ENCODE assay signal across 13 mouse cellular contexts in the genomic region with DNA sequence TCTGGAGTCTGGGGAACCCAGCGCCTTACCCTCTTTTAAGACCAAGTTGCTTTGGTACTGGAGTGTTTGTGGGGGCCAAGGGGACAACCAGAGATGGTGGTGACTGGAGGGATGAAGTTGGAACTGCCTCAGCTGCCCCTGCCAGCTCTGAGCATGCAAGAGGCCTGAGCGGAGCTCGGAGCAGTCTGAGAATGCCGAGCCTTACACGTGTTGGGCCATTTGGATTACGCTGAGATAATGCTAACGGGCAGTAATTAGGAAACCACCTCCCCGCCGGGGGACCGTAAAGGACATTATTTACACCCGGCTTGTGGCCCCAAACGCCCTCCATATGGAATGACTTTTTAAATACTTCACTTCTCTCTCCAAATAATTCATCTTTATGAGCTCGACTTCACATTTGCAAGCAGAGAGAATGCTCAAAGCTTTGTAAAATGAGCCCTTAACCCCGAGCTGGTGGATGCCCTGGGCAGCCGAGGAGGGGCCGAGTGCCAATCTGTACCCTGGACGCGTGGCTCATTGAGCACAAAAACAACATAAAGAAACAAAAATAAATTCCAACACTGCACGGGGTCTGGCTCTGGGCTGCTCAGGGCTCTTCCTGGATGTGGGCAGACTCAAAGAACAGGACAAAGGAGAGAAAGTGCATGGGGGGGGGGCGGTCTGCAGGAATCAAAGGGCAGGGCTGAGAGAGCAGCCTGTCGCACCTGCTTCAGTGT.
A peak's percentile ranks its signal among the peaks of the same experiment; 100 is the strongest.
DNase-seq lines count a peak whose midpoint lies in the region; ATAC-seq and TF ChIP-seq lines count a peak whose summit lies in the region.
"Had no signal": no experiment of that assay in that cellular context is flagged by ENCODE, and none has a peak within 500 bp of the region (broad histone marks: within the 10 kb centered on the region; RNA-seq: fewer than 3 reads in every experiment).

No protein-coding gene starts in this region.

- no peak for TF ChIP-seq CTCF in left cerebral cortex, adult 2 months (IDR thresholded peaks at IDR 0.05)

- no peaks in the 10 kb centered on the region for H3K36me3 ChIP-seq in hindbrain, embryonic 11.5 days (ENCODE audit: control insufficient read depth, insufficient read depth, low read length)
- no peaks in the 10 kb centered on the region for H3K36me3 ChIP-seq in hindbrain, embryonic 10.5 days
- no peaks in the 10 kb centered on the region for H3K36me3 ChIP-seq in hindbrain, embryonic 15.5 days
- no peaks in the 10 kb centered on the region for H3K36me3 ChIP-seq in midbrain, embryonic 16.5 days (ENCODE audit: control insufficient read depth, insufficient read depth, low read length)
- H3K36me3 ChIP-seq: embryonic facial prominence, embryonic 13.5 days; liver, embryonic 15.5 days had no signal

- no peak overlapping the region for H3K4me2 ChIP-seq in hindbrain, embryonic 11.5 days (replicated peaks; ENCODE audit: low read depth, low read length)
- 0 out of 2 replicates have a peak overlapping the region, but pooled peaks have one; percentile 11 for H3K4me2 ChIP-seq in hindbrain, embryonic 15.5 days
- no peak overlapping the region for H3K4me2 ChIP-seq in midbrain, embryonic 16.5 days (ENCODE audit: low read length)
- H3K4me2 ChIP-seq: embryonic facial prominence, embryonic 13.5 days; liver, embryonic 15.5 days had no signal

- 0 out of 2 replicates have a peak overlapping the region, but pooled peaks have one; percentile 45 for H3K27ac ChIP-seq in hindbrain, embryonic 11.5 days (ENCODE audit: low read depth, low read length)
- H3K27ac ChIP-seq in hindbrain, embryonic 10.5 days: no peak overlapping the region
- peak overlapping the region; percentile 78 for H3K27ac ChIP-seq in hindbrain, embryonic 15.5 days (replicated peaks)
- peak overlapping the region; percentile 70 for H3K27ac ChIP-seq in midbrain, embryonic 16.5 days (ENCODE audit: low read length)
- no peak overlapping the region for H3K27ac ChIP-seq in left cerebral cortex, adult 2 months
- H3K27ac ChIP-seq: embryonic facial prominence, embryonic 13.5 days; liver, embryonic 15.5 days had no signal

- H3K4me1 ChIP-seq in hindbrain, embryonic 11.5 days (replicated peaks; ENCODE audit: control insufficient read depth, insufficient read depth, low read length): no peaks in the 10 kb centered on the region
- peaks cover 20% of the 10 kb centered on the region for H3K4me1 ChIP-seq in hindbrain, embryonic 10.5 days (replicated peaks)
- peaks cover 34% of the 10 kb centered on the region for H3K4me1 ChIP-seq in hindbrain, embryonic 15.5 days (replicated peaks)
- H3K4me1 ChIP-seq in midbrain, embryonic 16.5 days (ENCODE audit: control insufficient read depth, insufficient read depth, low read length): peaks cover 29% of the 10 kb centered on the region
- H3K4me1 ChIP-seq: embryonic facial prominence, embryonic 13.5 days; liver, embryonic 15.5 days had no signal

- intact Hi-C loops in left cerebral cortex, adult 2 months (cut with DNase I): no loop called here

- WGBS in hindbrain, embryonic 11.5 days: 45% methylated on average over 21 of the region's 21 CpGs
- 55% methylated on average over 21 of the region's 21 CpGs for WGBS in hindbrain, embryonic 10.5 days
- 23% methylated on average over 21 of the region's 21 CpGs for WGBS in hindbrain, embryonic 15.5 days
- WGBS in midbrain, embryonic 16.5 days: 18% methylated on average over 21 of the region's 21 CpGs

- ATAC-seq in hindbrain, embryonic 11.5 days (ENCODE audit: low FRiP score): no peak
- peak; percentile 33; the same call in 1 of the 2 replicates for ATAC-seq in hindbrain, embryonic 15.5 days (ENCODE audit: low FRiP score, low read depth)
- peak; percentile 55; the same call in 1 of the 2 replicates for ATAC-seq in midbrain, embryonic 16.5 days

- H3K9me3 ChIP-seq in hindbrain, embryonic 11.5 days (ENCODE audit: control insufficient read depth, low read length): no peaks in the 10 kb centered on the region
- no peaks in the 10 kb centered on the region for H3K9me3 ChIP-seq in hindbrain, embryonic 10.5 days
- no peaks in the 10 kb centered on the region for H3K9me3 ChIP-seq in hindbrain, embryonic 15.5 days
- H3K9me3 ChIP-seq in midbrain, embryonic 16.5 days (replicated peaks; ENCODE audit: control insufficient read depth, low read length, poor library complexity, severe bottlenecking): no peaks in the 10 kb centered on the region
- H3K9me3 ChIP-seq: embryonic facial prominence, embryonic 13.5 days; liver, embryonic 15.5 days had no signal

- no peak for DNase-seq in hindbrain, embryonic 11.5 days (ENCODE audit: low spot score)
- DNase-seq in hindbrain, embryonic 10.5 days (ENCODE audit: low spot score): no peak
- peak; percentile 46 for DNase-seq in embryo, embryonic 10.5 days (ENCODE audit: low spot score)
- no peak for DNase-seq in urinary bladder, postnatal 14 days (ENCODE audit: low spot score)
- no peak for DNase-seq in left cerebral cortex, adult 2 months (ENCODE audit: extremely low spot score in 1 of 2, low spot score in 2 of 2)
- no peak for DNase-seq in layer of hippocampus, adult 11-12 months (ENCODE audit: low spot score)
- DNase-seq: adrenal gland, postnatal 10 days; cerebellum, adult 2 months; spleen, adult 18-20 months had no signal

- no peaks in the 10 kb centered on the region for H3K27me3 ChIP-seq in hindbrain, embryonic 11.5 days (ENCODE audit: control insufficient read depth, insufficient read depth, low read length)
- peaks cover 4% of the 10 kb centered on the region; the same call in 1 of the 2 replicates for H3K27me3 ChIP-seq in hindbrain, embryonic 10.5 days (ENCODE audit: insufficient read depth, poor library complexity, severe bottlenecking)
- H3K27me3 ChIP-seq in hindbrain, embryonic 15.5 days: no peaks in the 10 kb centered on the region
- no peaks in the 10 kb centered on the region for H3K27me3 ChIP-seq in midbrain, embryonic 16.5 days (ENCODE audit: control insufficient read depth, insufficient read depth, low read depth, low read length)
- H3K27me3 ChIP-seq: embryonic facial prominence, embryonic 13.5 days had no signal

- no peak overlapping the region for H3K4me3 ChIP-seq in hindbrain, embryonic 11.5 days (ENCODE audit: low read depth, low read length)
- H3K4me3 ChIP-seq in hindbrain, embryonic 10.5 days: no peak overlapping the region
- H3K4me3 ChIP-seq in hindbrain, embryonic 15.5 days: no peak overlapping the region
- no peak overlapping the region for H3K4me3 ChIP-seq in midbrain, embryonic 16.5 days (ENCODE audit: low read depth, low read length)
- no peak overlapping the region for H3K4me3 ChIP-seq in left cerebral cortex, adult 2 months
- H3K4me3 ChIP-seq: embryonic facial prominence, embryonic 13.5 days; liver, embryonic 15.5 days had no signal

- no peak overlapping the region for H3K9ac ChIP-seq in hindbrain, embryonic 11.5 days (ENCODE audit: low read depth, low read length)
- no peak overlapping the region for H3K9ac ChIP-seq in hindbrain, embryonic 15.5 days
- peak overlapping the region; percentile 15; the same call in 1 of the 2 replicates for H3K9ac ChIP-seq in midbrain, embryonic 16.5 days (ENCODE audit: low read depth, low read length)
- H3K9ac ChIP-seq: embryonic facial prominence, embryonic 13.5 days; liver, embryonic 15.5 days had no signal

Comparison
In these comparisons a context has a peak if more than half of its experiments do, and no peak if none do; other contexts are left out.
1. H3K27ac ChIP-seq: peak in hindbrain, embryonic 11.5 days (single experiment), hindbrain, embryonic 15.5 days (single experiment) and midbrain, embryonic 16.5 days (single experiment); none in hindbrain, embryonic 10.5 days (single experiment) and left cerebral cortex, adult 2 months (single experiment).